Mouse (Mus musculus): ENCODE results near the gene Gm4177. TPM values are rescaled to one million over a fixed set of nuclear protein-coding genes. Genes with fewer than 3 reads are reported as not detected.

Gene Gm4177
- polyA plus RNA-seq (2014; fragmentation: Illumina TruSeq; extraction: RNeasy Lipid Tissue Mini Kit (QIAGEN cat#74804); ENCODE audit: low read depth, low replicate concordance): not detected

DNA sequence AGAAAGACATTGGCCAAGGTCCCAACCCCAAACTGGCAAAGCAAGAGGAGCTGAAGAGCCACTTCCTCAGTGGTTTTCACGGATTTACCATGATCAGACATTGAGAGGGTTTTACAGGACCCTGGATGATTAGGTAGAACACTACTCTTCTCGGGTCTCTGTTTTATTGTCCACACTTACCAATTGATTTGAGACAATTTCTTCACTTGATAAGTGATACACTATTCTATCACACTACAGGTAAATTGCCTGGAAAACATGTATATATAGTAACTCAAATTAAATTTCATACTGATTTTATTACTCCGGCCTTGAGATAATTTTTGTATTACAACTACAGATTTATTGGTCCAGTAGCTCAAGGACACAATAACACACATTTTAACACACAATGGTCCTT lies at the start of gene Gm4177:
Gene Gm4177 (minus strand): TSS at position 101 of the 400 bp plus-strand sequence.

GRCm38 (mm10) chr7:21844167-21844566 lies 47.6 kb upstream of the Gm4177 start, which contains the start of gene Gm5725:
Gene Gm5725 (minus strand): TSS chr7:21844267.

DNA sequence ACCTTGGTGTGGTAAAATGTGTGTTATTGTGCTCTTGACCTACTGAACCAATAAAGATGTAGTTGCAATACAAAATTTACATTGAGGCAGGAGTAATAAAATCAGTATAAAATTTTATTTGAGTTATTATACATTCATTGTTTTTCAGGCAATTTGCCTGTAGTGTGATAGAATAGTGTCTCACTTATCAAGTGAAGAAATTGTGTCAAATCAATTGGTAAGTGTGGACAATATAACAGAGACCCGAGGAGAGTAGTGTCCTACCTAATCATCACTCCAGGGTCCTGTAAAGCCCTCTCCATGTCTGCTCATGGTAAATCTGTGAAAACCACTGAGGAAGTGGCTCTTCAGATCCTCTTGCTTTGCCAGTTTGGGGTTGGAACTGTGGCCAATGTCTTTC lies 35.5 kb upstream of the Gm4177 start, which contains the start of gene Vmn1r135:
Gene Vmn1r135 (plus strand): TSS at position 301 of the 400 bp plus-strand sequence.

GRCm38 (mm10) chr7:21761375-21761774 lies 35.2 kb downstream of the Gm4177 start, which contains the start of gene Gm4175:
Gene Gm4175 (minus strand): TSS chr7:21761475.

Other genes with a start within 250 kb of the Gm4177 start
- not detected for gene Vmn1r132, start 182.6 kb downstream of the Gm4177 start, polyA plus RNA-seq (2014; fragmentation: Illumina TruSeq; extraction: RNeasy Lipid Tissue Mini Kit (QIAGEN cat#74804); ENCODE audit: low read depth, low replicate concordance)
- not detected for gene Gm4175, start 35.3 kb downstream of the Gm4177 start, polyA plus RNA-seq (2014; fragmentation: Illumina TruSeq; extraction: RNeasy Lipid Tissue Mini Kit (QIAGEN cat#74804); ENCODE audit: low read depth, low replicate concordance)
- gene Vmn1r135, start 35.6 kb upstream of the Gm4177 start, polyA plus RNA-seq (2014; fragmentation: Illumina TruSeq; extraction: RNeasy Lipid Tissue Mini Kit (QIAGEN cat#74804); ENCODE audit: low read depth, low replicate concordance): not detected
- not detected for gene Gm5725, start 47.5 kb upstream of the Gm4177 start, polyA plus RNA-seq (2014; fragmentation: Illumina TruSeq; extraction: RNeasy Lipid Tissue Mini Kit (QIAGEN cat#74804); ENCODE audit: low read depth, low replicate concordance)
- gene Gm5891, start 124.6 kb upstream of the Gm4177 start, polyA plus RNA-seq (2014; fragmentation: Illumina TruSeq; extraction: RNeasy Lipid Tissue Mini Kit (QIAGEN cat#74804); ENCODE audit: low read depth, low replicate concordance): not detected
- not detected for gene Vmn1r137, start 197.9 kb upstream of the Gm4177 start, polyA plus RNA-seq (2014; fragmentation: Illumina TruSeq; extraction: RNeasy Lipid Tissue Mini Kit (QIAGEN cat#74804); ENCODE audit: low read depth, low replicate concordance)
- gene Vmn1r138, start 232.2 kb upstream of the Gm4177 start, polyA plus RNA-seq (2014; fragmentation: Illumina TruSeq; extraction: RNeasy Lipid Tissue Mini Kit (QIAGEN cat#74804); ENCODE audit: low read depth, low replicate concordance): not detected

All from heart, adult 10 weeks (tissue).